Mouse (Mus musculus): ENCODE measurements around the gene Sufu. TPM values are rescaled to one million over a fixed set of nuclear protein-coding genes. Genes with fewer than 3 reads are reported as not detected.

The Sufu gene
- 35.1 TPM for total RNA-seq (2023)

DNA sequence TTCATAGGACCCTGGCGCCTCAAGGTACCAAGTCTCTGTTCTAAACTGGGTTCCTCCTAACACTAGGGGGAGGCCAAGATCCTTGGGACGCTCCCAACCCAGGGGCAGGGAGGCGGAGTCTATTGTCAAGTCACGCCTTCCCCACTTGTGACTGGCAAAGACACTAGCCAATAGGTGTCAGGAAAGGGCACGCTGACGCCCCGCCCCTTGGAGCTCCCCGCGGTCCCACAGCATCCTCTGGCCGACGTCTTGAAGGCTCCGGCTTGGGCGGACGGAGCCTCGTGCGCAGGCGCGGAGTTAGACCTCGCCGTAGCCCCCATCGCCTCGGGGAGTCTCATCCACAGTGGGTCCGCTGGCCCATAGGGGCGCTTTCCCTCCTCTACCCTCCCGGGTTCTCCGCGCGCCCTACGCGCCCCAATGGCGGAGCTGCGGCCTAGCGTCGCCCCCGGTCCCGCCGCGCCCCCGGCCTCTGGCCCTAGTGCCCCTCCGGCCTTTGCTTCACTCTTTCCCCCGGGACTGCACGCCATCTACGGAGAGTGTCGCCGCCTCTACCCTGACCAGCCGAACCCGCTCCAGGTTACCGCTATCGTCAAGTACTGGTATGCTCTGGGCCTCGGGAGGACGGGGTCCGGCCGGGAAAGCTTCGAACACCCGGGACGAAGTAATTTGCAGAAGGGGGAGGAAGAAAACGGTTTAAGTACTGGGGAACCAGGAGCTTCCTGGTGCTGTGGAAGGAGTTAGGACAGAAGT lies at the start of gene Sufu:
Gene Sufu, plus strand, starts transcription at position 211 of the 750 bp plus-strand sequence.

DNA sequence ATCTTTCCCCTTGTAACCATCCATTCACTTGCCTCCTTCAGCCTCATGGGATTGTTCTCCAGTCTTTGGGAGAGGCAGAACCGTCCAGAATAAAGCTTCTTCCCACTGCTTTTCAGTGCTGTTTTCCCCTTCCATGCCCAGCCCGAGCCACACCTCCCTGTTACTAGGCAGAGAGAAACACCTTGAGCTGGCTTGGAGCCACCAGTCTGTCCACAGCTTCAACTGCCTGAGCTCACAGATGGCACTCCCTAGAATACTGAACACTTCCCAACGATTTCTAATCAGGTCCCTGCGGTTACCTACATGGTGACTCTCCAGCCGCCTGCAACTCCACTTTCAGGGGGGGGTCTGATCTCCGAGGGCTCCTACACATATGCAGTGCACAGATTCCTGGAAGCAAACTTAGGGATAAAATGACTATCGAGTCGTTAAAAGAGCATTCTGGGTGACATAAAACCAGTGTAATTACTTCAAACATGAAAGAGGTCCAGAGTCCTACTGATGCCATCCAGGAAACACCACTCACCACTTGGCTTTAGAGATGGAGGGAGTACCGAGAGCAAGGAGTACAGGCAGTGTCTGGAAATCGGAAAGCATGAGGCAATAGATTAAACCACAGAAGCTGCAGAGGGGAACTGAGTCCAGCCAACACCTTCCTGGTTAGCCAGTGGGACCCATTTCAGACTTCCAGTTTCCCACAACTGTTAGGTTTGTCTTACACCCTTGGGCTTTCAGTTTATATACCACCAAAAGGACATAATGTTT lies 46.3 kb upstream of the Sufu start, which contains the start of gene 2310034G01Rik:
Gene 2310034G01Rik, minus strand, starts transcription at position 135 of the 765 bp plus-strand sequence.

DNA sequence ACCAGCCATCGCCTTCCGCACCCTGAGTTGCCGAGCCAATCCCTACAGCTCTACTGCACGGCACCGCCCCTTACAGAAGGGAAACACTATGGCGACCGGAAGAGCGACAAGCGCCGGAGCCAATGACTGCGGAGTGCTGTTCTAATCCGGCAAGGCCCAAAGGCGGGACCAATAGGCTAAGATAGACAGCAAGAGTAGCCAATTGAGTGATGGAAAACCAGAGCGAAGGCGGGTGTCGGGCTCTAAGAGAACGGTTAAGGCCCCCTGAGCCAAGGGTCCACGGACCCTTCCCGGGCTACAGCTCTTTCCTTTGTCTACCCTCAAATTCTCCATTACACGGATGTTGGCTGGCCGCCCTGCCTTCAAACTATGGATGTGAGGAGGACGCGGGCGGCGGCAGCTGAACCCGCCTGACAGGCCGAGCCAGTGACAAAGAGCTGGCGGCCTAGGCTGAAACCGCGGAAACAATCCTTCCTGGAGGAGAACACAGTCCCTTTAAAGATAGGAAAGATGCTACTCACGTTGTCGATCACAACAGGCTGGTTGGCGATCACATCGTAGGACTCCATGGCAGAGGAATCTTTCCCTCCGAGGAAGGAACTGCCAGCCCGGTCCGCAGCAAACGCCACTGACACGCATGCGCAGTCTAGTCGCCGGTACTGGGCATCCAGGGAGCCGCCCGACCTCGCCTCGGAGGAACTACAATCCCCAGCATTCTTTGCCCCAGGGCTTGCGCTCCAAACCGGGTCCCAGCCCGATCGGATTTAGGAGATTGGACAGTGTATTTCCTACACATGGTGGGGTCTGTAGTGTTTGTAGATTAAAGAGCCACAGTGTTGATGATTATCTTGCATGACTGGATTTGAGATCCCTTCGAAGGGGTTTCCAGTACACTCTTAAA lies 1.3 kb upstream of the Sufu start, which contains the start of gene Actr1a:
Gene Actr1a, minus strand, starts transcription at position 640 of the 901 bp plus-strand sequence.

DNA sequence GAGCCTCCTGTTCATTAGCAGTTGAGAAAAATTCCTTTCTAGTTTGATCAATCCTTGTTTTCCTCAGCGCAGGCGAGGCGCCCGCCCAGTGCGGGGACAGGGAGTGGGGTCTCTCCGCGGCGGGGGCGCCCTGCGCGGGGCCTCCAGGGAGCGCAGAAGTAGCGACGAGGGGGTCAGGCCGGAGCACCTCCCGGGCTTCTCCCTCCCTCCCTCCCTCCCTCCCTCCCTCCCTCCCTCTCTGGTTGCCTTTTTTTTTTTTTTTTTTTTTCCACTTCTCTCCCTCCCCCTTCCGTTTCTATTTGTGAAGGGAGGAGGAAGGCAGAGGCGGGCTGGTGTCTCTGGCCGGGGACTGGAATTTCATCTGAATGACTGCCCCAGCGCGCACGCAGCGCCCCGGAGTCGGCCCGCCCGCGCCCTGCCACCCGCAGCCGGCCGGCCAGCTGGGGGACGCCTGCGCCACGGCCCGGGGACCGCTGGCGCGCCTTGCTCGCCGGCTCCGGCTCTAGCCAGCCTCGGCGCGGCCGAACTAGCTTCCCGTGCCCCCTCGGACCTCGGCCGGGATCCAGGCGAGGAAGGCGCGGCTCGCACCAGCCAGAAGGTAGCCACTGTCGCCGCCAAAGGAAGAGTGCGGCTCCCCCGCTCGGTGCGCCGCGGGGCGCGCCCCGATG lies 104.8 kb downstream of the Sufu start, which contains the start of gene Trim8:
Gene Trim8, plus strand, starts transcription at position 302 of the 668 bp plus-strand sequence.

Other genes starting within 250 kb of the Sufu start
- gene Pitx3, start 248.6 kb upstream of the Sufu start, total RNA-seq (2023) = not detected
- 103 TPM for gene Gbf1, start 244.4 kb upstream of the Sufu start, total RNA-seq (2023)
- gene Nfkb2, start 92.6 kb upstream of the Sufu start, total RNA-seq (2023) = 63.7 TPM
- 1.8 TPM for gene Psd, start 69.7 kb upstream of the Sufu start, total RNA-seq (2023)
- 3.6 TPM for gene Fbxl15, start 68.7 kb upstream of the Sufu start, total RNA-seq (2023)
- gene Cuedc2, start 58.2 kb upstream of the Sufu start, total RNA-seq (2023) = 38.3 TPM
- gene Mfsd13a, start 55.8 kb upstream of the Sufu start, total RNA-seq (2023) = 1.9 TPM
- gene 2310034G01Rik, start 46.6 kb upstream of the Sufu start, total RNA-seq (2023) = not detected
- gene Actr1a, start 1.1 kb upstream of the Sufu start, total RNA-seq (2023) = 88.7 TPM
- 54.3 TPM for gene Trim8, start 104.8 kb downstream of the Sufu start, total RNA-seq (2023)
- gene Arl3, start 176.3 kb downstream of the Sufu start, total RNA-seq (2023) = 18.2 TPM
- 12.9 TPM for gene Sfxn2, start 176.5 kb downstream of the Sufu start, total RNA-seq (2023)
- gene Wbp1l, start 202.2 kb downstream of the Sufu start, total RNA-seq (2023) = 63.6 TPM